Mouse (Mus musculus) bone marrow macrophage, adult 2 months (primary cell): ENCODE measurements around the gene Srbd1.

Experiments
- CTCF ChIP-seq: IDR thresholded peaks from 2 replicates; pipeline ENCODE4 v1.5.1; 2012; ENCODE audit warnings: low read depth, mild to moderate bottlenecking, low read length, moderate library complexity
- POLR2A ChIP-seq: IDR thresholded peaks from 2 replicates; pipeline ENCODE4 v1.6.1; 2012; ENCODE audit warnings: mild to moderate bottlenecking, low read depth, low read length, borderline replicate concordance

DNA sequence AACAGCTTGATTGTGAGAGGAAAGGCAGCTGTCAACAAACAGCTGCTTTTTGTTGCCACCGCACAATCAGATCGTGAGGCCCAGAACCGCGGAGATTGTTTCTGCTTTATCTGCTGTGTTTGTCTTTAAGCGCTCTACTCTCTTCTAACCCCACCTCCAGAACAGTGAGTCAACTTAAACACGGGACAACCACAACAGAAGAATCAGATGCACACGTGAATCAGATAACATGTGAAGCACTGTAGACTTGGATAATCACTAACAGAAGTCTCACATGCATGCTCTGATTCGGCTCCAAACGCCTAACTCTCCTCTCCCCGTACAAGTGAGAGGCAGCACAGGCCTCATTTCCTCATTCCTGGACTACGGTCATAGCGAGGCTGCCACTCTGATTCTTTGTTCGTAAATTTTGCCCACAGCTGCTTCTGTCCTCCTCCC, 106.7 kb downstream of the Srbd1 start:
- TF ChIP-seq POLR2A (no peak), CTCF (no peak)
